Mouse (Mus musculus) lung, adult 2 months (tissue): Measurements from ENCODE around the gene Slc27a1.

Source experiments
- CTCF ChIP-seq: fragments of 200-500 bp; IDR thresholded peaks from 2 replicates; pipeline ENCODE4 v1.5.1; 2011; ENCODE audit warnings: mild to moderate bottlenecking, low read length, control low read depth; ENCODE audit not compliant: insufficient read depth
- POLR2A ChIP-seq: fragments of 200-500 bp; IDR thresholded peaks from 2 replicates; pipeline ENCODE4 v1.6.1; 2011; ENCODE audit warnings: low read depth, mild to moderate bottlenecking, control low read depth, low read length, borderline replicate concordance; ENCODE audit errors: extremely low read depth

- no peak for TF ChIP-seq CTCF
- no peak for TF ChIP-seq POLR2A
Measured at GRCm38 (mm10) chr8:71554644-71555043, 14.0 kb upstream of the Slc27a1 start.
